Mouse (Mus musculus) ovary, adult 18-20 months (tissue): ENCODE data around the gene Tnik.

ENCODE experiments used
- DNase-seq: peaks from one replicate; pipeline ENCODE4 v3.0.0; 2022; ENCODE audit warnings: low spot score, mixed read lengths

Tnik gene

DNA sequence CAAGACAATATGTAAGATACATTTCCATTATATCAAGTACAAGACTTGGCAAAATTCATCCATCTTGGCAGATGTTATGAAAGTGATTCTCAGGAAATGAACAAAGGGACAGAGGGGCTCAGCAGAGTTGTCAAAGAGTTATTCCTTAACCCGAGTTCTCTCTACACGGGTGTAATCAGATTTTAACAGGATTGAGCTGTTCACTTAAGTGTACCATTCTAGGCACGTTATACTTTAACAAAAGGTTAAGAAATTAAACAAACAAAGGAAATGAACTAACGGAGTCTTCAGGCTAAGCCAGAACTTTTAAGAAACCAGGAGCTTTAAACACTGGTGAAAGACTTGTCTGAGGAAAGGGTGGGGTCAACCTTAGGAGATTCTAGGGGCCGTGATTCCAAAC, 458.2 kb downstream of the Tnik start:
- DNase-seq = no peak

GRCm38 (mm10) chr3:28721838-28722237, 458.8 kb downstream of the Tnik start:
- DNase-seq = no peak

GRCm38 (mm10) chr3:28722531-28722930, 459.5 kb downstream of the Tnik start:
- DNase-seq = no peak

DNA sequence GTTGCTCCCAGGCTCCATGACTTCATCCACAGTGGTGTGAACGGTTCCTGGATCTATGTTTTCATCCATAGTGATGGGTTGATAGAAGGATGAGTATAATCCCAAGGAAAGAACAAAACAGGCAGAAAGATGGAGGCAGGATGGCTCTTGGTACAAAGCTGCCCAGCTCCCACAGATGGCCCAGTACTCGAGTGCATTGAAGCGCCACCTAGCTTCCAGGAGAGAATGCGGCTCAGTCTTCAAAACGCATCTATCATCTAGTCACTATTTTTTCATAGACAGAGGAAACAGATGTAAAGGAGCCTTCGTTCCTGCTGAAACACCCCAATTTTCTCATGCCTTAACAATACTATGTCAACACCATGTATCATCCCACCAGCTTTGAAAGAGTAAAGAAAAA, 460.5 kb downstream of the Tnik start:
- DNase-seq = no peak

- DNase-seq = no peak
Observed at GRCm38 (mm10) chr3:28725203-28725602, 462.2 kb downstream of the Tnik start.
